Mouse (Mus musculus) embryonic facial prominence, embryonic 14.5 days (tissue): ENCODE measurements at regions not wholly inside any gene's neighbourhood (a gene's known extent, or its start where the extent isn't known, plus 50 kb on each side); places are given as distances from the start of the nearest gene placed in this dataset.

ENCODE experiments used
- ATAC-seq: fragments of 200-750 bp; cut with Nextera tagmentation; 2 replicates; pipeline ENCODE4 v1.8.0; 2017; ENCODE audit warnings: low read depth, moderate number of reproducible peaks, moderate TSS enrichment
- DNase-seq: peaks from one replicate; pipeline ENCODE4 v3.0.0-alpha.2; 2015; ENCODE audit warnings: low spot score
- H3K27ac ChIP-seq: fragments of 300-500 bp; sonication (generic); replicated peaks from 2 replicates; pipeline ENCODE4 v1.5.1; 2014; ENCODE audit warnings: low read depth, mild to moderate bottlenecking, low read length, moderate library complexity
- H3K27me3 ChIP-seq: fragments of 300-500 bp; sonication (generic); replicated peaks from 2 replicates; pipeline ENCODE4 v1.6.1; 2014; ENCODE audit warnings: low read length; ENCODE audit not compliant: control insufficient read depth, insufficient read depth
- H3K36me3 ChIP-seq: fragments of 300-500 bp; sonication (generic); 2 replicates; pipeline ENCODE4 v1.6.1; 2014; ENCODE audit warnings: low read length, mixed read lengths; ENCODE audit not compliant: control insufficient read depth, insufficient read depth
- H3K4me1 ChIP-seq: fragments of 300-500 bp; sonication (generic); 2 replicates; pipeline ENCODE4 v1.6.1; 2014; ENCODE audit warnings: antibody characterized with exemption, low read length; ENCODE audit not compliant: control insufficient read depth, insufficient read depth
- H3K4me2 ChIP-seq: fragments of 300-500 bp; sonication (generic); 2 replicates; pipeline ENCODE4 v1.6.1; 2014; ENCODE audit warnings: low read depth, mild to moderate bottlenecking, low read length, moderate library complexity, mixed read lengths
- H3K4me3 ChIP-seq: fragments of 300-500 bp; sonication (generic); 2 replicates; pipeline ENCODE4 v1.5.1; 2014; ENCODE audit warnings: low read depth, mild to moderate bottlenecking, low read length
- H3K9ac ChIP-seq: fragments of 300-500 bp; sonication (generic); 2 replicates; pipeline ENCODE4 v1.6.1; 2014; ENCODE audit warnings: low read depth, mild to moderate bottlenecking, low read length, moderate library complexity, mixed read lengths
- H3K9me3 ChIP-seq: fragments of 300-500 bp; sonication (generic); 2 replicates; pipeline ENCODE4 v1.6.1; 2016; ENCODE audit warnings: low read length; ENCODE audit not compliant: control insufficient read depth
- WGBS: fragments of 180-500 bp; shearing (Covaris S2); extraction: QIAGEN DNeasy Blood & Tissue Kit; methylation state at CpG from one replicate; pipeline ENCODE4 v1.1.7; 2014; 5-methylcytosine and 5-hydroxymethylcytosine counted together

GRCm38 (mm10) chr6:67088741-67089455 is 51.6 kb upstream of the Gadd45a start:
- no peaks in the 10 kb centered on the region for H3K36me3 ChIP-seq
- WGBS, result 74% methylated on average over 21 of the region's 21 CpGs
- no peak overlapping the region for H3K4me2 ChIP-seq
- no peak overlapping the region for H3K9ac ChIP-seq
- H3K27me3 ChIP-seq, result no peaks in the 10 kb centered on the region
- DNase-seq (no peak), ATAC-seq (no peak)
- no peak overlapping the region for H3K27ac ChIP-seq
- H3K9me3 ChIP-seq, result no peaks in the 10 kb centered on the region
- H3K4me1 ChIP-seq, result no peaks in the 10 kb centered on the region
- H3K4me3 ChIP-seq, result no peak overlapping the region

DNA sequence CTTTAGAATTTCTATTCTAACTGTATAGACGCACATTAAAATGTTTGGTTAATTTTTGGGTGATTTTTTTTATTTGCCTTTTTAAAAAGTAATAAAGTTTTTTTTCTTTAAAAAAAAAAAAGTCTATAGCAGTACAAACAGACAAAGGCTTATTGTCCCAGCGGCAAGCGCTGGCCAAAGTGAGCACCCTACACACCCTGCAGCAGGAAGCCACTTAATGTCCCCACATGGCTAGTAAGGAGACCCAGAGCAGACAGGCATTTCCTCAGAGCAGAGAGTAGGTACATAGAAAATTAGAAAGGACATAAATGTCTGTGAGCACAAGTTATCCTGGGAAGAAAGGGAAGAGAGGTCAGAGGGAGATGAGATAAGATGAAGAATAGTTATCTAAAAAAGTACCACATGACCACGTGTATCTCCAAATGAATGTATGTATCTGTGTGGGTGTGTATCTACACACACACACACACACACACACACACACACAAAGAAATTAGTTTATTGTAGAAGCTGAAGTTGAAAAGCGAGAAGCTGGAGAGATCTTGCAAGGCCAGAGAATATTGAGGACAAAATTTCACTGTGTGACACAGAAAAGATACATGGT is 50.7 kb upstream of the Gadd45a start:
- H3K27ac ChIP-seq, result no peak overlapping the region
- H3K4me1 ChIP-seq, result no peaks in the 10 kb centered on the region
- H3K4me3 ChIP-seq, result no peak overlapping the region
- no peaks in the 10 kb centered on the region for H3K9me3 ChIP-seq
- H3K9ac ChIP-seq, result no peak overlapping the region
- 67% methylated on average over 5 of the region's 5 CpGs for WGBS
- no peaks in the 10 kb centered on the region for H3K36me3 ChIP-seq
- no peak for ATAC-seq
- H3K27me3 ChIP-seq, result no peaks in the 10 kb centered on the region
- DNase-seq, result no peak
- no peak overlapping the region for H3K4me2 ChIP-seq

- Histone ChIP-seq H3K4me2 (no peak overlapping the region), H3K4me3 (no peak overlapping the region), H3K4me1 (no peaks in the 10 kb centered on the region), H3K9ac (no peak overlapping the region), H3K27me3 (no peaks in the 10 kb centered on the region), H3K9me3 (no peaks in the 10 kb centered on the region), H3K27ac (no peak overlapping the region), H3K36me3 (no peaks in the 10 kb centered on the region)
- DNase-seq (no peak), ATAC-seq (no peak)
- 46% methylated on average over 3 of the region's 3 CpGs for WGBS
These were observed 50.1 kb upstream of the Gadd45a start for GRCm38 (mm10) chr6:67087393-67087792.
